Mouse (Mus musculus) ES-Bruce4 (cell line): ENCODE measurements at regions not wholly inside any gene's neighbourhood (a gene's known extent, or its start where the extent isn't known, plus 50 kb on each side); places are given as distances from the start of the nearest gene placed in this dataset.

Source experiments
- H3K27ac ChIP-seq: 2 replicates; pipeline ENCODE4 v1.5.1; 2012; ENCODE audit warnings: low read length, inconsistent platforms; ENCODE audit not compliant: insufficient read depth
- H3K27me3 ChIP-seq: 2 replicates; pipeline ENCODE4 v1.6.1; 2012; ENCODE audit warnings: mild to moderate bottlenecking, low read length, inconsistent platforms; ENCODE audit not compliant: control insufficient read depth, poor library complexity, insufficient read depth, severe bottlenecking
- H3K36me3 ChIP-seq: 2 replicates; pipeline ENCODE4 v1.6.1; 2012; ENCODE audit warnings: inconsistent platforms, mild to moderate bottlenecking, low read length, moderate library complexity; ENCODE audit not compliant: control insufficient read depth, poor library complexity, insufficient read depth, severe bottlenecking
- H3K4me1 ChIP-seq: one replicate; pipeline ENCODE4 v1.8.1; 2011; ENCODE audit warnings: low read length; ENCODE audit not compliant: control insufficient read depth, insufficient read depth
- H3K4me3 ChIP-seq: 2 replicates; pipeline ENCODE4 v1.5.1; 2011; ENCODE audit warnings: low read depth, mild to moderate bottlenecking, low read length
- H3K9ac ChIP-seq: 2 replicates; pipeline ENCODE4 v1.6.1; 2012; ENCODE audit warnings: low read depth, mild to moderate bottlenecking, inconsistent platforms; ENCODE audit not compliant: poor library complexity, severe bottlenecking
- H3K9me3 ChIP-seq: replicated peaks from 2 replicates; pipeline ENCODE4 v1.6.1; 2012; ENCODE audit warnings: mild to moderate bottlenecking, low read length, inconsistent platforms; ENCODE audit not compliant: control insufficient read depth, poor library complexity, insufficient read depth, severe bottlenecking
- CTCF ChIP-seq: IDR thresholded peaks from one replicate; pipeline ENCODE4 v1.8.1; 2011; ENCODE audit warnings: low read depth, low read length
- EP300 ChIP-seq: IDR thresholded peaks from 2 replicates; pipeline ENCODE4 v1.6.1; 2011; ENCODE audit warnings: low read depth, low read length; ENCODE audit not compliant: insufficient read depth
- POLR2A ChIP-seq: IDR thresholded peaks from one replicate; pipeline ENCODE4 v1.8.1; 2011; ENCODE audit warnings: low read length; ENCODE audit not compliant: insufficient read depth

DNA sequence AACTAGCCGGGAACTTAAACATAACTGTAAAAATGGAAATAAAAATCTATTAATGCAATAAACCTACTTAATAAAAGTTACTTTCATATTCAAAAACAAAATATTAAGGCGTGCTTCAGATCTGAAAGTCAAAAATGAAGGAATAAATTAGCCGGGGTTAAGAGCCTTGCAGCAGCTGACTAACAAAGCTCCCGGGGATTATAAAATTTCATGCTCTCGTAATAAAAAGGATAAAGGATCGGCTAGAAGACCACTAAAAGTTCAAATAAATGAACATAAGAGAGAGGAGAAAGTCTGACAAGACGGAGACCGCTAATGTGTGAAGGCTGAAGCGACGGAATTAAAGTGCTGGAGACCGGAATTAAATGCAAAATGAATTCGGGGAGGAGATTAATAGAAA lies 144.3 kb upstream of the Zfp64 start:
- no peak overlapping the region for H3K27ac ChIP-seq

GRCm38 (mm10) chr2:169098591-169098990 lies 143.2 kb upstream of the Zfp64 start:
- Histone ChIP-seq H3K4me1 (peaks cover 2% of the 10 kb centered on the region), H3K9me3 (no peaks in the 10 kb centered on the region; the same call in 1 of the 2 replicates), H3K27ac (no peak overlapping the region), H3K36me3 (no peaks in the 10 kb centered on the region), H3K27me3 (no peaks in the 10 kb centered on the region), H3K9ac (no peak overlapping the region), H3K4me3 (no peak overlapping the region)
- TF ChIP-seq POLR2A (no peak), EP300 (no peak), CTCF (no peak)

More for the DNA sequence above, 144.3 kb upstream of the Zfp64 start:
- Histone ChIP-seq H3K27me3 (no peaks in the 10 kb centered on the region), H3K4me1 (peaks cover 2% of the 10 kb centered on the region), H3K4me3 (no peak overlapping the region), H3K9me3 (no peaks in the 10 kb centered on the region; the same call in 1 of the 2 replicates), H3K9ac (no peak overlapping the region), H3K36me3 (no peaks in the 10 kb centered on the region)
- TF ChIP-seq CTCF (no peak), POLR2A (no peak), EP300 (no peak)

DNA sequence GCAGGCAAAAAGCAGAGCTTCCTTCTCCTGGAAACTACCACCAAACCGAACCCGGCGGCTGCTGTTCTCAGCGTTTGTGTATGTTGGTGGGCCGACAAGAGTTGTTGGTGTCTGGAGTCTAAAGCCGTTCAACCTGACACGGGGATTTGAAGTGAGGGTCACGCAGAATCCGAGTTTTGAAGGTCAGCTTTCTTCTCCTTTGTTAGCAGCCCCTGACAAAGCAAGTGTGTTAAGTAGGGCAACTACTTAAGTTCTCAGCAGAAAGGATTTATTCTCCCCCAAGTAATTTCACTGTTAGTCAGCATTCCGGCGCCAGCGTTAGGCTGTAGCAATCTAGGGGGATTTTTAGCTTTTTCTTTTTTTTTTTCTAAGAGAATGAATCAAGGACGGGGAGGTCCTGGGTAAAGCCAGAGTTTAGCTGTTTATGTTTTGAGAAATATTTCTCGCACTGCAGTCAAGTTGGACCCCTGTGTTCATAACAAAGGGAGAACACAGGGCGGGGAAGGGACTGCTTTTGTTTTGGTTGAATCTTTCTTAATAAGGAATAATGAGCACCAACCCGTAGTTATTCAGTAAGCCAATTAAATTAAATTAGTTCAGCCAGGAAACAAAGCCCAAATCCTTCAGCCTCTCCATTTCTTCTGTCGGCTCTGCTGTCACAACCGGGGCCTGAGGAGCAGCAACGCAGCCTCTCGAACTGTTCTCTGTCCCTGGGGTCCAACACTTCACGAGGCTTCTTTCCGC lies 138.8 kb upstream of the Zfp64 start:
- Histone ChIP-seq H3K27ac (no peak overlapping the region), H3K4me3 (no peak overlapping the region), H3K27me3 (no peaks in the 10 kb centered on the region), H3K4me1 (no peaks in the 10 kb centered on the region), H3K9ac (no peak overlapping the region), H3K9me3 (0 out of 2 replicates have a peak, but pooled peaks cover 3% of the 10 kb centered on the region), H3K36me3 (no peaks in the 10 kb centered on the region)
- no peak for TF ChIP-seq EP300
- TF ChIP-seq CTCF: no peak
- TF ChIP-seq POLR2A: no peak

DNA sequence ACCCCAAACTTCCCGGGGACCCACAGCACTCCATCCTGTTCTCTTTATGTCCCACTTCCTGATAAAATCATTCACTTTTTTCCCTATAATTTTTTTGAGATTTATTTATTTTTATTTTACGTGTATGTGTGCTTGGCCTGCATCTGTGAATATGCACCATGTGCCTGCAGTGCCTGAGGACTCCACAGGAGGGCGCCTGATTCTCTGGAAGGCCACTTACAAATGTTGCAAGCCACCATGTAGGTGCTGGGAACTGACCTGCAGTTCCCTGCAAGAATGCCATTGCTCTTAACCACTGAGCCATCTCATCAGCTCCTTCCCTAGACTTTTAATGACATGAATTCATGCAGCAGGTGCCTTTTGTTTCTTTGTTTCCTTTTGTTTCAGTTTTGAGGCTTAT lies 134.9 kb upstream of the Zfp64 start:
- no peaks in the 10 kb centered on the region for H3K36me3 ChIP-seq
- H3K9ac ChIP-seq: no peak overlapping the region
- H3K4me1 ChIP-seq: no peaks in the 10 kb centered on the region
- H3K9me3 ChIP-seq: 0 out of 2 replicates have a peak, but pooled peaks cover 3% of the 10 kb centered on the region
- no peaks in the 10 kb centered on the region for H3K27me3 ChIP-seq
- H3K4me3 ChIP-seq: no peak overlapping the region
- no peak overlapping the region for H3K27ac ChIP-seq
- TF ChIP-seq CTCF: peak; percentile 36
- no peak for TF ChIP-seq POLR2A
- no peak for TF ChIP-seq EP300

- Histone ChIP-seq H3K9me3 (0 out of 2 replicates have a peak, but pooled peaks cover 3% of the 10 kb centered on the region), H3K36me3 (no peaks in the 10 kb centered on the region), H3K27ac (no peak overlapping the region), H3K4me3 (peak overlapping the region; percentile 24), H3K4me1 (no peaks in the 10 kb centered on the region), H3K9ac (no peak overlapping the region), H3K27me3 (no peaks in the 10 kb centered on the region)
- TF ChIP-seq CTCF (no peak), EP300 (no peak), POLR2A (no peak)
These were observed 133.6 kb upstream of the Zfp64 start for GRCm38 (mm10) chr2:169088870-169089484.

DNA sequence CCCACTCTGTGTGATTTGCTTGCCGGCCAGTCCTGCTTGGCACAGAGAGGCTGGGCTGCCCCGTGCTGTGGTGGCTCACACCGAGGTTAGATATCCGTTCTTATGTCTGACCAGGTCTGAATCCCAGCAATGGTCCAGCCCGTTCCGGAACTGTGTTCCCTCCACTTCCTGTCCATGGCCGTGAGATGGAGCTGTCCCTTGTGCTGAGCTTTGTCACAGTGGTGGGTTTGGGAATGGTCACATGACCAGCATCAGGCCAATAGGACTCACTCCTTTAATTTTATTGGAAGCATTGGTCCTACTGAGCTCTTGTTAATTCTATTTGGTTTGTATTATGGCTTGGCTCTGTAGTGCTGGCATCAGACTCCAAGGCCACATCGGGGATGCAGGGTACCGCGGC lies 132.9 kb upstream of the Zfp64 start:
- no peak overlapping the region for H3K27ac ChIP-seq
- no peaks in the 10 kb centered on the region for H3K4me1 ChIP-seq
- H3K9ac ChIP-seq: no peak overlapping the region
- H3K9me3 ChIP-seq: 0 out of 2 replicates have a peak, but pooled peaks cover 3% of the 10 kb centered on the region
- no peak for TF ChIP-seq EP300
- no peak for TF ChIP-seq CTCF
- no peak for TF ChIP-seq POLR2A
- H3K27me3 ChIP-seq: no peaks in the 10 kb centered on the region
- peak overlapping the region; percentile 17; the same call in 1 of the 2 replicates for H3K4me3 ChIP-seq
- H3K36me3 ChIP-seq: no peaks in the 10 kb centered on the region
